Mouse (Mus musculus) layer of hippocampus, postnatal 25 days (tissue): ENCODE data around the gene Stat6. TPM values are rescaled to one million over a fixed set of nuclear protein-coding genes. Genes with fewer than 3 reads are reported as not detected.
A peak's percentile ranks its signal among the peaks of the same experiment; 100 is the strongest.

ENCODE experiments used
- DNase-seq, 2 experiments: peaks; one replicate each; pipeline ENCODE4 v3.0.0; 2022; ENCODE audit warnings: mixed read lengths in 2 of 2, low spot score in 1 of 2; ENCODE audit errors: extremely low spot score in 1 of 2
- total RNA-seq, 2 experiments: library from RNA; stranded (reverse); gene quantifications; 2 replicates each; pipeline ENCODE4 v1.2.3; 2021

Stat6 gene
- total RNA-seq, result 1 to 10 TPM; 4.1 to 7.2 TPM

DNA sequence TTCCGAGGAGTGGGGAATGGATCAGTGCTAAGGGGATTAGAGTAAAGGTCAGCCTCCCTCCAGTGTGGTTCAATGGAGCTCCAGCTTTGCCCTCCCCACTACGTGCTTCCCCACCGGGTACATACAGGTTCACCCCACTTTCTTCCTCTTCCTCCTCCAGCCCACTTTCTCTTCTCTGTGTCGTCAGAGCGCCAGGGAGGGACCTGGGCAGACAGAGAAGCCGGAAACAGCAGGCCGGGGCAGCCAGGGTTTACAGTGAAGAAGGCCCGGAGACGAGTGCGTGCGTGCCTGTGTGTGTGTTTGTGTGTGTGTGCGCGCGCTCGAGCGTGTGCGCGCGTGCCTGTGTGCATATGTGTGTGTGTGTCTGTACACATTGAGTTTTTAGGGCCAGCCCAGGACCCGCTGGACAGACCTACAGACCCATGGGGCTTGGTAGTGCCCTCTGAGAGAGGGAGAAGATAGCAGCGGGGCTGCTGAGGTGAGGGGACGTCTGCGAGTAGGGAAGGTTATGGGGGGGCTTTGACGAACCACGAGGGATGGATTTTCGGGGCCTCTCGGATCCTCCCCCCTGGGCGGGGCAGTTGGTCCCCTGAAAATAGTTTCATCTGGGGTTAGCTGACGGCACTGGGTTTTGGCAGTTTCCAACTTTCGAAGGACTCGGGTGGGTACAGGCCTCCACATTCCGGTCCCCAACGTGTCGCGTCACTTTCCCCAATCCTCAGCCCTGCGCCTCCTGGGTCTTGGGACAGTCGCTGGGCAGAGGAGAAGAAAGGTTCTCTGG, at the start of gene Stat6:
TSS of gene Stat6 (plus strand) at position 215 of the 781 bp plus-strand sequence.
- peak in 1 of 2 experiments; percentile 35 for DNase-seq

DNA sequence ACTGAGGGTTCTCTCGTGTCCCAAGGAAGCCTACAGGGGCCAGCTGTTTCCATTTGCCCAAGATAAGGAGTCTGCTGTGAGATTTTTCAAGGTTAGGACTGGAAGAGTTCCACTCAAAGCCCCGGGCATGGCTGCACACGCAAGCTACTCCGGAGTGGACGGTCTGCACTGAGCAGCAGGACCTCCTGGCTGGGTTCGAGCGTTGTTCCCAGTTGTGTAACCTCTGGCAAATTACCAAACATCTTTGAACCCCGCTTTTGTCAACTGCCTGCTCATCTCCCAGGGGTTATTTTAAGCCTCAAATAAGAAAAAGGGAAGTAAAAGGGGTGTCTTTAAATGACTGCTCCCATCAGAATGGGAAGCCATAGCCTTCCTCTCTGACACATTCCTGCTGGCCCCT, 48.4 kb upstream of the Stat6 start:
- DNase-seq, result no peak

DNA sequence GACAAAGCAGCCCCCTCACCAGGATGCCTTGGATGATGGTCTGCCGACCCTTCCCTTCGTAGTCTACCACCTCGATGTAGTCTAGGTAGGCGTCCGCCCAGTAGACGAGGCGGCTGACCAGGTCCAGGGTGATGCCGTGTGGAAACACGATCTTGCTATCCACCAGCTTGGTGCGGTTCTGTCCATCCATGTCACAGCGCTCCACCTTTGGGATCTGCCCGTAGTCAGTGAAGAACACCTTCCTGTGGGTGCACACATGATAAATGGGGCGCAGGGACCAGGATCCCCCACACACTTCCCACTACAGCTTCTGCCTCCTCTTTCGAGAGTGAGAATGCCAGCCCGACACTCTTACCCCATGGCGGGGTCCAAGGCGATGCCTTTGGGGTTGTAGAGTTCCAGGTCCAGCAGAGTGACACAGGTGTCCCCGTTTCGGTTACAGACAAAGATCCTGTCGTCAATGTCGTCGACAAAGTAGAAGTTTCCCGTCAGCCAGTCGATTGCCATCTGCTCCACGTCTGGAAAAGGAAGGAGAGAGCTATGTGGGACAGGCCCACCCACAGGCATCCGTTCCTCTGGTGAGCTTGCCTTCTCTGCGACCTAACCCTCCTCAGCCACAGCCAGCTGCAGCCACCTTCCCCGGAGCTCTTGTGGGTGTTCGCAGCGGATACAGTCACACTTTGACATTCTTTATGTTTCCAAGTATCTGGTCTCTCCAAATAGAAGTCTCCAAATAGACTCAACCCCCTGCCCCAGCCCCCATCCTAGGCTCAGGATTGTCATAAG, 47.7 kb upstream of the Stat6 start:
- no peak for DNase-seq

DNA sequence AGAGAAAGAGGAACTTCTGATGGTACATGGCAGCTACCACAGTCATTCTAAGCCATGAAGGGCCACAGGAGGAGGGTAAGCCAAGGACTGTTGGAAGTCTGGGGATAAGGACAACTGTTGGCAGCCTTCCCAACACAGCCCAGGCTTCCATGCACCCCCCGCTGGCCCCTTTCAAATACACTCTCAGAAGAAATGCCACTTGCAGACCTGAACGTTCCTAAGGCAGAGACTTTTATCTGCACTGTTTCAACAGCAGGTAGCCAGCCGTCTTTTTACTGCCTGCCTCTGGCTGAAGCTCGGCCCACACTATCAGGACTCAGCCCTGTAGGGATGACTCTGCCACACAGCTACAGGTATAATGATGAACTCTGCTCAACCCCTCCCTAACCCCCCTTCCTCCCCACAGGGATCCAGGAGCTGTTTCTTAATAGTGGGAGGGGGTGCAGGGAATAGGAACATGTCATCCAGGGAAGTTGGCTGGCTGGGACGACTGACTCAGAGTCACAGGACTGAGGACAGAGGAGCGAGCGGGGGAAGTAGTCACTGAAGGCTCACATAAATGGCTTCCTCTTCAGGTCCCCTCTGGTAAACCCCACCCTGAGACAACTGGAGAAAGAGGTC, 46.4 kb upstream of the Stat6 start:
- no peak for DNase-seq

DNA sequence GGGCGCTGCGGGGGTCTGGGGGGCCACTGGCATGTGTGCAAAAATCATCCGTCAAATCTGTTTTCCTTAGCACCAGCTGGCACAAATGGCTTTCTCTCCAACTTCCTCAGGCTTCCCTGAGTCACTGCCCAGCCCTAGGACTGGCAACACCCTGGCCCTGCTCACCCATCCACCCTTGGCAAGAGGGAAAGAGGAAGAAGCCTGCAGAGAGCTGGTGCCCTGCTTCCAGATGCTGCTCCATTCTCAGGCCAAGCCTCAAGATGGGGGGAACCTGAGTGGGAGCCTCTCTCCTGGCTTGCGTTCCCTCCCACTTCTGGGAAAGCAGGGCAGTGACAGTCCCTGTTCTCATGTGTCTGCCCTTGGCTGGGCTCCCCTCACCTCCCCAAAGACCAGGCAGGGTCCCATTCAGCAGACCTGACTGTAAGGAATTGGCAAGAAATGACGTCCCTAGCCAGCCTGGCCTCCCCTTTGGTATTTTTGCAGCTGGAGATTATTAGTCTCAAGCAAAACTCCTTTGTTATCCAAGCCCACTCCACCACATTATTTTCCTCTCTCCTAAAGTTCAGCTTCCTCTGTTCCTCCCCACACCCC, 45.4 kb upstream of the Stat6 start:
- DNase-seq, result no peak

DNA sequence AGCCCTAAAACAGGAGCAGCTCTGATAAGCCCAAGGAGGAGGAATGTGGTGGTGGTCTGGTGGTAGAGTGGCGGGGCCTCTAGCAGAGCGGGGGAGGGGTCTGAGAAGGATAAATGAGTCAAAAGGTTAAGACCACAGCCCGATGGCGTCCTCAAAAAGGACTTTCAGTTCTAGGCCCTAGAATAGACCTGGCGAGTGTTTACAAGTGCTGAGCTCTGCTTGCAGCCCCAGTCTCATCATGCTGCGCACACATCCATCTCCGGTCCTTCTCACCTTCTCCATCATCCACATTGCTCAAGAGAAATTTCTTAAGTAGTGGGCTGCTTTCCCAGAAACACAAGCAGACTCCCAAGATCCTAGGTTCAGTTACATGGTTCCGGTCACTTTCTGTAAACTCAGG, 44.2 kb upstream of the Stat6 start:
- no peak for DNase-seq

DNA sequence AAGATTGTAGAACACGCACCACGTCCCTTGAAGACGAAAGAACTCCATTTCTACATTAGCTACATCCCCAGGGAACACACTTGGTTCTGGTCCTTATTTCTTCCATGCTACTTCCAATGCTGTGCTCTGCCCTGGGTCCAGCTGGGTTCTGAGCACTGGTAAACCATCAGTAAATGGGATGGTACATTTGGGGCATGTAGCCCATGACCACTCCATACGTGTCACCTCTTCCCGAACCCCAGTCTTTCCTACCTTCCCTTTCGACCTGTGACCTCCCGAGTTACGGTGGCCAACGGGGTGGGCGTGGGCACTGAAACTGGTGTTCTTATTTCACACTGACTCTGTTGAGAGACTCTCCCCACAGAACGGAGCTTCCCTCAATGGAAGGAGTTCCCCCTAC, 43.5 kb upstream of the Stat6 start:
- DNase-seq, result no peak

DNA sequence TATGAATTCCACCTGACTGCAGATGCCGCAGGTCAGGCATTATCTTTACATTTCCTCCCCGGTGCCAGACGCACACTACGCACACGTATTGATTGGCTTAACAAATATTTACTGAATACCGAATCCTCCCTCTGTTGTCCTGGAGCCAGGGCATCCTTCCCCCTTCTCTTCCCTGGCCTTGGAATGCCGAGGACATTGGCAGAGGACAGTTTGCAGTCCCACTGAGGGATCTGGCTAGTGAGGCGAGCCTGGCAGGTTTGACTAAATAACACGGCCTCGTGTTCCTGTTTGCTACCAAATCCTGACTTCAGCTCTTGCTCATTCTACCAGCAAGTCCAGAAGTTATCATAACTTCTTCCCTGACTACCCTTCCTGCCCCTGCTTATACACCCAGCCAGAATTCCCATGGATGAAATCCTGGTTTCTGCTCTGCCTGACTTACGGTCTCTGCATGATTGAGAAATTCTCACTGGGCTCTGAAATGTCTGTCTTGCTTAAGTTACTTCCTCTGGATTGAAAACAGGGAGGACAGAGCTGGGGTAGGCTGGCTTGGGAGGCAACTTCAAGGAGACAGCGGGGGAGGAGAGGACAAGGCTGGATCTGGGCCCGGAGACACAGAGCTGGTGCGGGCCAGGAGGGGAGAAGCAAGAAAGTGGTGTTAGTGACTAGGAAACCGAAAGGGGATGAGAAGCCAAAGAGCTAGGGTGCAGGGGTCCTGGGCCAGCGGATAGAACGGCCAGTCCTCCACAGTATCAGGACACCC, 42.8 kb upstream of the Stat6 start:
- DNase-seq, result no peak

DNA sequence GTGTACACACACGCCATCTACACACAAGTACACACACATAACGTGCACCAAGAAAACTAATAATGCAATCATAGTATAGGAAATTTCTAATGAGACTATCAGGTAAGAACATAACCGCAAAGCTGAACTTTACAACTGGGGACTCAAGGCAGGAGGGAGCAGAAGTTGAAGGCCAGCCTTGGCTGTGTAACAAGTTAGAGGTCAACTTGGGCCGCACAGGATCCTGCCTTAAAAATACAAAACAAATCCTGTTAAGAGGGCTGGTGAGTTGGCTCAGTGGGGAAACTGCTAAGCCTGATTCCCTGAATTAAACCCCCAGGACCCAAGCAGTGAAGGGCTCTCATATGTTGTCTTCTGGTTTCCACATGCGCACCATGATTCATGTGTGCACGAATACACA, 40.6 kb upstream of the Stat6 start:
- DNase-seq, result no peak

DNA sequence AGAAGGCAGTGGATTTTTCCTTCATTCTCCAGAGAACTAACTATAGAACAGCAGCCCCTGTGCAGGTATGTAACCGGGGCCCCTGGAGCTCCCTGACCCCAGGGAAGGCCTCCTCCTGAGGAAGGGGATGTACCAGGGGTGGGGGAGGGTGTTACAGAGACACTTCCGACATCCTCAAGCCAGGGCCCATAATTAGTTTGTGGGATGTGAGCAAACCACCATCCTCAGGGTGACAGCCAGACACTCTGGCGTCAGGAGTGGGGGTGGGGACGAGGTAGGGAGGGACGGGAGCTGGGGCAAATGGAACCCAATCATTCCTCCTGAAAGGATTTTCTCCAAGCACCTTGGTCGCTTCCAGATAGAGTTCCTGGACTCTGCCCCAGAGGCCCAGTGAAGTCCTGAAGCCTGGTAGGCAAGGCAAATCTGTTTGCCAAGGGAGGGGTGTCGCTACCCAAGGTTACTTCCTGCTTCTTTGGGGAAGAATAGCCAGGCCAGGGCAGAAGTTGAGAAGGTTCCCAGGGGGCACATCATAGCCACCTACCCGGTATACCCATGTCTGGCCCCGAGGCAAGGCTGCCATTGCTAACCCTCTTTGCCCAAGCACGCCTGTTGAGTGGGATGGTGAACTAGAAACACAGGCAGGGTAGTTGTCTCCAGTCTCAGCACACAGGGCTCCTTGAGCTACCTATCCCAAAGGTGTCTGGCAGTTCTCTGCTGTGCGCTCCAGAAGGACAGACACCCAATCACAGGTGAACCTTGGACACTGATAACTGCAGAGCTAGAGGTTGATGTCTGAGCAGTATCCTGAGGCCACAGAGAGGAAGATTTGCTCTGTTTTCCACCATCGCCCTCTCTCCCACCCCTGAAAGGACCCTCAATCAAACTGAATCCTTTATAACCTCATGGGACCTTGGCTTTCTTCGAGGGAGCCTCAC, 39.1 kb upstream of the Stat6 start:
- DNase-seq, result no peak

DNA sequence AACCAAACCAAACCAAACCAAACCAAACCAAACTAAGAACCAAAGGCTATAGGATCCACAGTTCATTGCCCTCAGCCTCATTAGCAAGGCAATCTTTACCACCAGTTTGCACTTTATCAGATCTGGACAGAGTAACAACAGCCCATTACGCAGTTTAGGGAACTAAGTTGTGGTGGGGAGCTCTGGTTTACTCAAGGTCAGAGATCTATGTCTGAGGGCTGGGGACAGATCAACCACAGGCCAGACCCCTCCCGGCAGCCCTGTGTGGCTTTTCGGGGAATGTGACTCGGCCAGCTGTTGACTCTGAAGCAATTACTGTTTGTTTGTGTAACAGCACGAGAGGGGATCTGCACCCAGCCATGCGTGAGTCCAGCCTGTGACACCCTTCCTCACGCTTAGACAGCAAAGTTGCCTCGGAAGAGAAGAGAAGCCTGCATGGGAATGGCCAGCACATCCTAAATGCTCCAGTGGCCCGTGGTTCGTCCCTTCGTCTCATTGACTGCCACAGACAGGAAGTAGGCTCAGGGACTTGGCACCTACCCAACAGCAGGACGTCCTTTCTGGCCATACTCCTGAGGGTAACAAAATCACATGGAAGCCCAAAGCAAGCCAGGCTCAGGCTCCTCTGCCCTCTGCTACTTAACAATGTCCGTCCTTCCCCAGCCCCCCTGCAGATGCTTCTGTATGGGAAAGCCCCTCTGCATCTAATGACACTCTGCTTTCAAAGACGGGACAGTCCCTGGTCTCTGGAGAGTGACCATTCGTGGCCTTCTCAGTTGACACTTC, 38.1 kb upstream of the Stat6 start:
- DNase-seq, result no peak

DNA sequence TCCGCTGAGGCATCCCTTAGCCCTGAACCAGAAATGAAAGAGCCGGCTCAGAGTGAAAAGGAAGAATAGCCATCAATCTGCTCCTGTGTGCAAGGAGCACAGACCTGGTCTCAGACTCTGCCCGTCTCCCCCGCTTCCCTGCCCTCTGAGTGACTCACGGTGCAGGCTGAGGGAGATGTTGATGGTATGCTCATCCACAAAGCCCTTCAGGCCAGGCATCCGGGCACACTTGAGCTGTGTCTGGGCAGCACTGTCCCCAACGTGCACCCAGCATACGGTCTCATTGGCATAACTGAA, 37.6 kb upstream of the Stat6 start:
- no peak for DNase-seq

DNA sequence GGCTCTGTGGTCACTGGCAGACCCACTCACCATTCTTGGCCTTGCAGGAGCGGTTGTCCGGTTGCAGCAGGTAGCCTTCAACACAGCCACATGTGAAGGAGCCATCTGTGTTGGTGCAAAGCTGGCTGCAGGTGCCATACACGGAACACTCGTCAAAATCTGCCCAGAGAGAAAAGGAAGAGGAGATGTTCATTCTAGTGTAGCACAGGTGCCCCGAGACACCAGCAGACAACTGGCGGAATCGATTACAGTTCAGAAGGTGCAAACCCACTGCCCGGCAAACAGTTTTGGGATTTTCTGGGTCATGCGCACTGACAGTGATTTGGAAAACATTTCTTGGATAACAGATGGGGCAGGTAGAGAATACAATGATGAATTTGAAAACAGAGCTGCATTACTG, 37.0 kb upstream of the Stat6 start:
- no peak for DNase-seq

DNA sequence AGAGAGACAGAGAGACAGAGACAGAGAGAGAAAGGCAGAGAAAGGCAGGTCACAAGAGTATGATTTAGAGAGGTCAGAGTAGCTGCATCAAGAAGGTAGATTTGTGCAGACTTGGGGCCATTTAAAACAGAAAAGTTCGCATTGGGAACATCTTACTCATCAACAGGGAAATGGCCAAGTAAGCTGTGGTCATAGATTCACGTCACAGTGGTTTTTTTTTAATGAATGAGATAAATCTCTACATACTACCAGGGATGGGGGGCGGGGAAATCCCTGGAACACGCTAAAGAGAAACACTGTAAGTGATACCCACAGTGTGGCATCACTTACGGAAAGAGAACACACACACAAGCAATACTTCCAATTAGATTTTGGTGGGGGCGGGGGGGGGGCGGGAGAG, 35.7 kb upstream of the Stat6 start:
- no peak for DNase-seq

DNA sequence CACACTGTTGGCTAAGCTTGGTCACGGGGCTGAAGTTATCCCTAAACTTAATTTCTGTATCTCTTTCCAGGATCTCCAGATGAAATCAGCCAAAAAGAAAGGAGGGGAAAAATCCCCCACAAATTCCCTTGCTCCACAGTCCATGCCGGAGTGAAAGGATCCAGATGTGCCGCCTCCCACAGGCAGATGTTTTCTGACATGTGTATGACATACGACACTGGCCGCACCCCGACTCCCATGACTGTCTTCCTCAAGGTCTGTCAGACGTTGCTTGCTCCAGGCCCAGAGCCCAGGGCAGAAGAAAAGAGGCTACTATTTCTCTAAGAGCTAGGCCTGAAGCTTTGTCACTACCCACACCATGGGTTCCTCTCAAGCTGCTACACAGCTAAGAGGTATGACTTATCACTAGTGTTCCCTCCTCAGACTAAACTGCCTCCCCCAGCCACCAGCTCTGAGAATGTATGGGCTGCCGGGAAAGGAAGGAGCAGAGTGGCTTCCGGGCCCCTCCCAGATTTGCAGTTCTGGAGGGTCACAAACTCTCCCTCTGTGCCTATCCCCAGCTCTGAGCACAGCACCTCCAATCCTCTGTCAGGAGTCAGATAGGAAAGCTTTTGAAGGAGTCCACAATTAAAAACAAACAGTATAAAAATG, 33.2 kb upstream of the Stat6 start:
- no peak for DNase-seq

DNA sequence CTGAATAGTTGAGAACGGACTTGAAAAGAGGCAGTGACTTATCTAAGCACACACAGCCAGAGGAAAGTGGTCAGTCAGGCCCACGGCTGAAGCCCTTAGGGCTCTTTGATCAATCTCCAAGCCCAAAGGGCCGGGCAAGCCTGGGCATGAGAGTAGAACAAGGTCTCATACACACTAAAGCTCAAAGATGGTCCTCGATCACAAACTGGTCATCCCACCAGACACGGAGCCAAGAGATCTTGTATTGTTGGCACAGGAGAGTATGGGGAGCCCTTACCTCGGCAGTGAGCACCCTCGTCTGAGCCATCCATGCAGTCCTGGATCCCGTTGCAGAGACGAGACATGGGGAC, 32.7 kb upstream of the Stat6 start:
- no peak for DNase-seq

DNA sequence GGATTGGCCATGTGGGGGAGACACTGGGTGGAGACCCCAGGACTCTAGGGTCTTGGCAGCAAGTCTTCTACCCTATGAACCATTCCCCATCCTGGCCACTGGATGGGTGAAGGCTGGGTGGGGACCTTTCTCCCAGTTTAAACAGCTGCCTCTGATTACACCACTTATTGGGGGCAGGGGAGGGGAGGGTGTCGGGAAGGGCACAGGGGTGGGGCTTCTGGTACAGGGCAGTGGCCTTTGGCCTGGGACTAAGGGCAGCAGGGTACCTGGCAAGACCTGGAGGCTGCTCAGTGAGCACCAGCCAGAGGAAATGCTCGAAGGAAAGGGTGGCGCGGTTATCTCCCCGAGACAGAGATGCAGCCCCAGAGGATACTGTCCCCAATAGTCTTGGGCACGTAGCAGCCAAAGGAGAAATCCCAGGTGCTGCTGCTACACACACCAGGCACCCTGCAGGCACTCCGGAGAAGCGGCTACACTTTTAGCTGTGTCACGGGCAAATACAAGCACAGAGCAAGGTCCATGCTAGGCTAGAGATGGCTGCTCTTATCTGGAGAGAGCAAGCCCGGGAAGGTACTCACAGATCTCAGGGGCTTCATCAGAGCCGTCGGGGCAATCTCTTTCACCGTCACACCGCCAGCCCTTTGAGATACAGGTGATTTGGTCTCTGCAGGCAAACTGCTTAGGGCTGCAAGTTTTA, 30.6 kb upstream of the Stat6 start:
- no peak for DNase-seq
